Mouse (Mus musculus): ENCODE data around the gene Fgfr2.
A peak's percentile ranks its signal among the peaks of the same experiment; 100 is the strongest.

The Fgfr2 gene

DNA sequence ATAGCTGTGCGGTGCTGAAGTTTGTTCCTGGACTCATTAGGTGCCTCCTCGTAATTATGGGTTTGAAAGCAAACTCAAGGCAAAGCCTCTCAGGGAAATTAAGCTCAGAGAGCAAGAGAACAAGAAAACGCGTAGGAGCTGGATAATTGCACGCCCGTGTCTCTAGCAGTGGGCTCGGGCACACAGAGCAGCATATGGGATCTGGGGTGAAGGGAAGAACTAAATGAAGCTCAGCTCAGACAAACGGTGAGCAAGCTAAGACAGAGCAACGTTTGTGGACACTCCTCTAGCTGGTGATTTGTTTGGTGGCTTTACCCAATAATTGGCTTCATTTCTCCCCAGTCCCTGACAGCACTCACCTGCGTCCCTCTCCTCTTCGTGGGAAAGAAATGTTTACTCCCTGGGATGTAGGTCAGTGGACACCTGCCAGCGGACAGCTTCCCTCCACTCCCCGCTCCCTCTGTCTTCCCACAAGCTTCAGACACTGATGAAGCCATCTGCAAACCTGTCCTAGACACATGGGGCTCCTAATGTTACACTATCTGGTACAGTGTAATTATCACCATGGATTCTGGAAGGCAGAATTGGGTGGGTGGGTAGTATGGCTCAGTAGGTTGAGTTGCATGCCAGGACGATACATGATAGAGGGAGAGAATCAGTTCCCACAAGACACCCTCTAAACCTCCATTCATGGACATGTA, 1117.0 kb downstream of the Fgfr2 start:
- no peak for DNase-seq (ENCODE audit: low read depth, low spot score)

- DNase-seq (ENCODE audit: low read depth, low spot score) = no peak
These were observed 1130.3 kb downstream of the Fgfr2 start for GRCm38 (mm10) chr7:131992873-131993272.

DNA sequence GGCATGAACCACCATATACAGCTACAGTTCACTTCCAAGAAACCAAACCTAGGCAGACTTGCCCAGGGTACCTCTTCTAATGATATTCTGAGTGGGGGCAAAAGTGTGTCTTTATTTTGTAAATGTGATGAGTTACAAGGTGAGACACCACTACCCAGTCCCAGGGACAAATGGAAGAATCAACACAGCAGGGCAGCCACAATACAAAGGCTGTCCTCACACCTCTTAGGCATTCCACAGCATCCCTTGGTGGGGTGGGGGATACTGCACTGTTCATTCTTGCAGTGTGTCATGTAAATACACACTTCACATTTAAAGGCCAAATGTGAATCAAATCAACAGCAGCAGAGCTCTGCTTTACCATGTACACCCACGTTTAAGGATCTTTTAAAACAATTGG, 1130.9 kb downstream of the Fgfr2 start:
- peak; percentile 57 for DNase-seq (ENCODE audit: low read depth, low spot score)

DNA sequence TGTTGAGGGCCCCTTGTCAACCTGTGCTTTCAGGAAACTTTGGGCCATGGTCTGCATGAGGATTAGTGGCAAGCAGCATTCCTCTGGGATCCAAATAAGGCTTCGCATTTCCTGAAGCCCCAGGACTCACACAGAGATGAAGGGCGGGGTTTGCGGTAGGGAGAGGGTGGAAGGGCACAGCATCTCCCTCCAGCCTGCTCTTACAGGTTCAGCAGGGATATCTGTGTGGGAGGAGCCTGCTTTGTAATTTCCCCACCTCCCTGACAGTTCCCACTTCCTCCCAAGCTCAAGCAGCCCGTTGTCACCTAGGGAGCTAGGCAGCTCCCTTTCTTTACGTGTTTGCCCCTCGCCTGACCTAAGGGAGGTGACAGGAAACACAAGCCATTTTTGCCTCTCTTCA, 1134.1 kb downstream of the Fgfr2 start:
- peak; percentile 69 for DNase-seq (ENCODE audit: low read depth, low spot score)

- no peak for DNase-seq (ENCODE audit: low read depth, low spot score)
These were observed 1144.5 kb downstream of the Fgfr2 start for GRCm38 (mm10) chr7:131978609-131979008.

GRCm38 (mm10) chr7:131975867-131976266, 1147.3 kb downstream of the Fgfr2 start:
- no peak for DNase-seq (ENCODE audit: low read depth, low spot score)

DNA sequence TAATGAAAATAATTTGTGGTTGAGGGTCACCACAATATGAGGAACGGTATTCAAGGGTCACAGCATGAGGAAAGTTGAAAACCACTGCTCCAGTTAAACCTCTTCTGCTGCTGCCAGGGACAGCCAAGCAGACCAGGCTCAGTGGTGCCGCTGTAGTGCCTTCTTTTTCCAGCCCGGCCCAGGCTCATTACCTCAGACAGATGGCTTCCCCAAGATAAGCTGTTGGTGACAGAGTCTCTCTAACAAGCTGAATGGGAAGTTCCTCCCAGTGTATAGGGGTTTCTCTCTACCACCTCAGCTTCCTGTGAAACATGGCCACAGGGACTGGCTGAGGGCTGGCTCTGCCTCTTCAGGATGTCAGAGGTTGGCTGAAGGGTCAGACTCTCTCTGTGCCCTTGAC, 1152.9 kb downstream of the Fgfr2 start:
- DNase-seq (ENCODE audit: low read depth, low spot score) = no peak

GRCm38 (mm10) chr7:131966916-131967494, 1156.1 kb downstream of the Fgfr2 start:
- DNase-seq (ENCODE audit: low read depth, low spot score) = peak; percentile 17

GRCm38 (mm10) chr7:131966023-131966915, 1156.9 kb downstream of the Fgfr2 start, which contains the start of gene Gpr26:
Gpr26 (plus strand) TSS chr7:131966460.
- DNase-seq (ENCODE audit: low read depth, low spot score) = no peak

- DNase-seq (ENCODE audit: low read depth, low spot score) = peak; percentile 42
These were observed 1162.6 kb downstream of the Fgfr2 start for GRCm38 (mm10) chr7:131960551-131960950.

DNA sequence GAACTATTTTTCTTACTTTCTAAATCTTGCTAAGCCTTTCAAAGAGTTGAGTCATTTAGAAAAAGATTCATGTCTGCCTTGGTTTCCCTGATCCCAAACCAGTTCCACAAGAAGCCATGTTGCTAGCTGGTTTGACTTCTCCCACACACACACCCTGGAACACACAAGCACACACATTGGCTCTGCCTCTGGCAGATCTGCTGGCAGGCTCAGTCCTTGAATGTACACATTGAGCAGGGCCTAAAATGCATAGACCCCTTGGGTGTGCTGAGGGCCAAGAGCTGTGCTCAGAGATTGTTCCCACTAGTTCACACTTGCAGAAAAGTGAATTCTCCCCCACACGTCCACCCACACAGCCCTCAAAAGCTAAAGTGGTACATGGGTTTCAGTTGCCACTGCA, 1164.4 kb downstream of the Fgfr2 start:
- no peak for DNase-seq (ENCODE audit: low read depth, low spot score)

DNA sequence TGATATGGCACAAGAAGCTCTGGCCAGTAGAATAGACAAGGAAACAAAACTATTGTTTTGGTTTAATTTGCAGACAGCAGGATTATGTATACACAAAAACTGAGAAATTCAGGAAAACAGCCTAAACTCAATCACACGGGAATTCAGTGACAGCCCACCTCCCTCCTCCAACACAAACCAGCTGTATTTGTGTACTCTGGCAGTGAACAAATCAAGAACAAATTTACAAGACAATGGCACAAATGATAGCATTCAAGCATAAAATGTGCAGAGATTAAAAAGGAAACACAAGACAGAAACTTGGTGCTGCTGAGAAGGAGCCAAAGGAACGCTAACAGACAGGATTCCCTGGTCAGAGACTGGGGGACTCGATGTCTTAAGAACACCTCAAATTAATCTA, 1169.7 kb downstream of the Fgfr2 start:
- no peak for DNase-seq (ENCODE audit: low read depth, low spot score)

- DNase-seq (ENCODE audit: low read depth, low spot score) = no peak
These were observed 1172.0 kb downstream of the Fgfr2 start for GRCm38 (mm10) chr7:131951131-131951530.

GRCm38 (mm10) chr7:131937611-131938010, 1185.5 kb downstream of the Fgfr2 start:
- no peak for DNase-seq (ENCODE audit: low read depth, low spot score)

GRCm38 (mm10) chr7:131927288-131928050, 1195.7 kb downstream of the Fgfr2 start:
- no peak for DNase-seq (ENCODE audit: low read depth, low spot score)

DNA sequence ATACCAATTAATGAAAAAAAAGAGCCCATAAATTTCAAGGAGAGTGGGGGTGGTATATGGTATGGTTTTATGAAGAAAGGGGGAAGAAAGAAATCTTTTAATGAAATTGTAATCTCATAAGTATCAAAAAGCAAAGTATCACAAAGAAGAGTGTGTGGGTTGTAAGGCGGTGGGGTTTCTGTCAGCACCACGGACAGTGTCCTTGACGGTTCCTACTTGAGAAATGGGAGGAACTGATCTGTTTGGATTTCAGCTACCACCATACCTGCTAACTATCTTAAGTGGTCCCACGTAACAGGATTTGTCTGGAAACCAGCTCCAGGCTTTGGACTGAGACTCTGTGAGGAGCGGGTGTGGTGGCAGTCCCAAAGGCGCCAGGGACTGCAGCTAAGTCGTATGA, 1205.8 kb downstream of the Fgfr2 start:
- peak; percentile 12 for DNase-seq (ENCODE audit: low read depth, low spot score)

DNA sequence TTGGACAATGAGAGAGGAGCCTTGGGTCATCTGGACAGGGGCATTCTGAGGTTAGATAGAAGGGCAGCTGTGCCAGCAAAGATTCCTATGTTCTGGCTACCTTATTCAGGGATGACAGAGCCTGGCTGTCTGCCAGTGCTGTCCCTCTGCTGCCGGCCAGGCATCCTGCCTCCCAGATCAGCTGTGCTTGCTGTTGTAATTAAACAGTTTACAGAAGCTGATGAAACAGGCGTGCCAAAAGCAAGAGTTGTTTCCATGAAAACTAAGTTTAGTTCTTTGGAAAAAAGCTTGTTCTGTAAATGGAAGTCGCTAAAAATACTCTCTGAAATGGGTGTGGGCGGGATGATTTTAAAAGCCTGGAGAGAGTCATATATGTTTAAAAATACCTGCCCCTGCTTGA, 1213.5 kb downstream of the Fgfr2 start:
- DNase-seq (ENCODE audit: low read depth, low spot score) = no peak

GRCm38 (mm10) chr7:131906499-131907190, 1216.5 kb downstream of the Fgfr2 start:
- no peak for DNase-seq (ENCODE audit: low read depth, low spot score)

DNA sequence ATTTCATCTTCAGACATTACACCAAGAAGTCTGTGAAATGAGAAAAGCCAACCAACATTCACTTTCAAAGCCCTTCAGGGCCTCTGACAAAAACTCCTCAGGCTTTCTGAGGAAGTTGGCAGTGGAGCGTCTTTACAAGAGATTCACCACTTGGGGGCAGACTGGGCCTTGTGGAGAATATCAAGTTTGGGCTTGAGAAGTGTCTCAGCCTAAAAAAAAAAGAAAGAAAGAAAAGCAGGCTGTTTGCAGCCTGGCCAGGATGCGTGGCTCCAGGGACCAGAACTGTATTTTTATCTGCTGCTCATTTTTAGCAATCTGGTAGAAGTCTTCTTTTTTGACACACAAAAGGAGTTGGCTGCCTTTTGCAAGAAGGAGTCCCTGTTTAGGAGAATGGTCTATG, 1223.8 kb downstream of the Fgfr2 start:
- peak; percentile 55 for DNase-seq (ENCODE audit: low read depth, low spot score)

- peak; percentile 8 for DNase-seq (ENCODE audit: low read depth, low spot score)
These were observed 1225.9 kb downstream of the Fgfr2 start for GRCm38 (mm10) chr7:131897282-131897681.

DNA sequence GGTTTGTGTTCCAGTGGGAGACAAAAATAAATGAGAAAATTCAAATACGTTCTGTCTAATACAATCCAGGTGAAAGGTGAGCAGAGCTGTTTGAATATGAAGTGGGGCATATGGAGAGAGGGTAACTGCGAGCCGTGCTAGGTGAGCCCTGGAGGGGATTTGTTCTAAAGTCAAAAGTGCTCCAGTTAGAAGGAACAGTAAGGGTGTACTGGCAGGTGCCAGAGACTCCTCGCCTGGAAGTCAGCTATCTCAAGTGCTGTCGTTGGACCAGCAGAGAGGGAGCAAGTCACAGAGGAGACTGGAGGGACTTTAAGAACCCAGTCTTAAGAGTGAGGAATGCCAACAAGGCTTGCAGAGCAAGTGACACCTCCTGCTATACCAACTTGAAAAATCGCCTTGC, 1240.3 kb downstream of the Fgfr2 start:
- no peak for DNase-seq (ENCODE audit: low read depth, low spot score)

Measured in ES-CJ7 (cell line).